Mouse (Mus musculus) cerebellum, adult 2 months (tissue): ENCODE results near the gene Gm17655. TPM values are rescaled to one million over a fixed set of nuclear protein-coding genes. Genes with fewer than 3 reads are reported as not detected.
"Not testable (repeated sequence)": the region's sequence is repeated elsewhere in the genome, so short reads cannot be mapped to it uniquely, and the experiment has no call there.

Experiments
- DNase-seq, 2 experiments: peaks; one replicate each; pipeline ENCODE4 v3.0.0; 2021
- H3K27ac ChIP-seq: fragments of 200-500 bp; 2 replicates; pipeline ENCODE4 v1.5.1; 2012; ENCODE audit warnings: low read length, control low read depth, inconsistent platforms; ENCODE audit not compliant: insufficient read depth
- H3K27me3 ChIP-seq: fragments of 200-500 bp; 2 replicates; pipeline ENCODE4 v1.6.1; 2012; ENCODE audit warnings: inconsistent platforms, mild to moderate bottlenecking, low read length, moderate library complexity; ENCODE audit not compliant: control insufficient read depth, insufficient read depth
- H3K4me1 ChIP-seq: fragments of 200-500 bp; 2 replicates; pipeline ENCODE4 v1.6.1; 2011; ENCODE audit warnings: low read length; ENCODE audit not compliant: control insufficient read depth, insufficient read depth
- H3K4me3 ChIP-seq: fragments of 200-500 bp; replicated peaks from 2 replicates; pipeline ENCODE3; 2011; ENCODE audit warnings: mild to moderate bottlenecking, low read depth, low read length, control low read depth; ENCODE audit not compliant: insufficient read depth
- CTCF ChIP-seq: fragments of 200-500 bp; IDR thresholded peaks from 2 replicates; pipeline ENCODE4 v1.5.1; 2011; ENCODE audit warnings: low read depth, mild to moderate bottlenecking, control low read depth, low read length, moderate library complexity, borderline replicate concordance; ENCODE audit not compliant: insufficient read depth
- POLR2A ChIP-seq: fragments of 200-500 bp; IDR thresholded peaks from 2 replicates; pipeline ENCODE4 v1.6.1; 2011; ENCODE audit warnings: low read length, control low read depth, borderline replicate concordance; ENCODE audit not compliant: insufficient read depth
- WGBS: fragments of 180-500 bp; shearing (Covaris S2); methylation state at CpG from one replicate; pipeline ENCODE4 v1.1.7; 2018; 5-methylcytosine and 5-hydroxymethylcytosine counted together
- polyA plus RNA-seq: library from polyadenylated mRNA; depleted of rRNA; stranded (reverse); fragments of >200 nt; gene quantifications from 2 replicates; pipeline ENCODE4 v1.2.3, GENCODE M21; 2012; rRNA removed

Gene Gm17655
- polyA plus RNA-seq: 1.6 and 2.1 TPM in 2 replicates

DNA sequence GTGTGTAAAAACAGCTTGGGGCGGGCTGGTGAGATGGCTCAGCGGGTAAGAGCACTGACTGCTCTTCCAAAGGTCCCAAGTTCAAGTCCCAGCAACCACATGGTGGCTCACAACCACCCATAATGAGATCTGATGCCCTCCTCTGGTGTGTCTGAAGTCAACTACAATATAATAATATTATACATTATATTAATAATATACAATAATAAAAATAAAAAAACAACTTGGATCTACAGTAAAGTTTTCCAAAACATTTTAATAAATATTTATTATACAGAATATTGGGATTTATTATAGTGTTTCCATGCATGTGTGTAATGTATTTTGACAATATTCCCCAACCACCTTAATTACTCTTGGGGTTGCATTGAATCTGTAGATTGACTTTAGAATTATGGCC, at the start of gene Gm17655:
Gene Gm17655, minus strand, starts transcription at position 101 of the 400 bp plus-strand sequence.
- H3K4me1 ChIP-seq, H3K27me3 ChIP-seq, DNase-seq, H3K4me3 ChIP-seq, H3K27ac ChIP-seq: not testable (repeated sequence)
- WGBS: 89% methylated on average over 2 of the region's 2 CpGs

DNA sequence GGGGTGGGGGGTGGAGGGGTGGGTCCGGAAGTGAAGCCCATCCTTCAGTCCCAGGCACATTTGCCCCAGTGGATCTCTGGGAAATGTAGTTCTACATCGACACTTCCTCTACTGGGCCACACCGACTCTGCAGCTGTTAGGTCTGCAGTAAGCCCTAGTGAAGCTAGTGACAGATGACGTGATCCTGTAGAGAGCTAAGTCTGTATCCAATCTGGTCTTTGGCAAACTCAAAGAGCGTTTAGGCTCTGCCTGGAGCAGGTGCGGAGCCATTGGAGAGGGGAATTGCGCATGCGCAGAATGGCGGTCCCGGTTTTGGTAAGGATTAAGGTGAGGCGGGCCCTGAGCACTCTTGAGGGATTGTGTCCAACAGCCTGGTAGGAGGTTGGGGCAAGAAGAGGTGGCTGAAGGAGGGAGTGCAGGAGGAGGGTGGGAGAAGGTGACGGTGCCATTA, 37.7 kb upstream of the Gm17655 start, which contains the start of gene Zfp605:
Gene Zfp605, plus strand, starts transcription at position 102 of the 451 bp plus-strand sequence.
- under 1% methylated on average over 12 of the region's 12 CpGs for WGBS
- Histone ChIP-seq H3K27ac (peak within 1 kb of the TSS; percentile 82), H3K4me1 (peaks cover 7% of the 10 kb centered on the region), H3K4me3 (peak within 1 kb of the TSS; percentile 100), H3K27me3 (no peaks in the 10 kb centered on the region)
- DNase-seq: peak; percentile 92 to 96
- no peak for TF ChIP-seq CTCF
- TF ChIP-seq POLR2A: peak; percentile 44; the same call in 1 of the 2 replicates

DNA sequence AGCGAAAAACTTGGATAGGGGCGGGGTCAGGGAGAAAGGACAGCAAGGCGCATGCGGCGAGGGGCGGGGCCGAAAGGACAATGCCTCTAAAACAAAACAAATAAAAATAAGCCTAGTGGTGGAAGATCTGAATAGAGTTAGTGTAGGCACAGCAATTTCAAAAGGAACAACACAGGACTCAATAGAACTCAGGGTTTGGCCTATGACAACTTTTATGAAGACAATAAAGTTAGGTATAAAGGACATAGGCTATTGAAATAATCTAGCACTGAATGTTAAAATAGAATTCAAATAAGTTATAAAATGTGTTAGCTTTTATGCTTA, 36.0 kb upstream of the Gm17655 start:
- Histone ChIP-seq H3K4me1 (peaks cover 7% of the 10 kb centered on the region), H3K27ac (no peak overlapping the region), H3K4me3 (peak overlapping the region; percentile 93), H3K27me3 (no peaks in the 10 kb centered on the region)
- 0% methylated on average over 7 of the region's 7 CpGs for WGBS
- no peak for TF ChIP-seq CTCF
- TF ChIP-seq POLR2A: no peak
- no peak for DNase-seq

DNA sequence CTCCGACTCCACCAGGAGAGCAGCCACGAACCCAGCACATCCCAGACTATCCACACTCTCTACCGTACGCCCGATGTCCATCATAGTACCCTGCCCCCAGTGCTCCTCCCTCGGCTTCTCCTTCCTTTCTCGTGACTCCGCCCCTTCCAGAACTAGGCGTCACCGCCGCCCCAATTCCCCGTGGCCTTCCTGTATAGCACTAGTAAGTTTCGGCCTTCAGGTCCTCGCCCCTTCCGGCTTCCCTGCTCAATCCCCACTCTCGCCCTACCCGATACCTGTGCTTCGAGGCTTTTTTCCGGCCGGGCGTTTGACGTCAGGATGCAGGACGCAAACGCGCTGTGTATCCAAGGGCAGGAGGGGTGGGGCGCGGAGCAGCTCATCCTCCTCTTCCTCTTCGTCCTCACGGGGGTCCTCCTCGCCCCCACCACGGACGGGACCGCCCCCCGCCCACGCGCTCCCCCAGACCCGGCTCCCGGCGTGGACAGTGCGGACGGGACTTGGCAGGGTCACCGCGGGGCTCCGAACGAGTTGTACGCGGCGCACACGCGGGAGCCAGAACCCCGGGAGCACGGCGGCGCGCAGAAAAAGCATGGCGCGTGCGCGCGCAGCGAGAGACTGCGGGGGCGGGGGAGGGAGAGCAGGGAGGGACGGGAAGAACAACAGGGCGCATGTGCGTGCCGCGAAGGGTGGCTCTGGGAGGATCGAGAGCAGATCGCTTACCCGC, 35.4 kb upstream of the Gm17655 start, which contains the start of gene Gtpbp6:
Gene Gtpbp6, minus strand, starts transcription at position 617 of the 724 bp plus-strand sequence.
- no peak for TF ChIP-seq CTCF
- peak; percentile 53 for TF ChIP-seq POLR2A
- DNase-seq: peak; percentile 95 to 96
- WGBS: under 1% methylated on average over 70 of the region's 71 CpGs
- Histone ChIP-seq H3K4me1 (peaks cover 7% of the 10 kb centered on the region), H3K27me3 (no peaks in the 10 kb centered on the region), H3K27ac (peak within 1 kb of the TSS; percentile 73), H3K4me3 (peak within 1 kb of the TSS; percentile 93)

DNA sequence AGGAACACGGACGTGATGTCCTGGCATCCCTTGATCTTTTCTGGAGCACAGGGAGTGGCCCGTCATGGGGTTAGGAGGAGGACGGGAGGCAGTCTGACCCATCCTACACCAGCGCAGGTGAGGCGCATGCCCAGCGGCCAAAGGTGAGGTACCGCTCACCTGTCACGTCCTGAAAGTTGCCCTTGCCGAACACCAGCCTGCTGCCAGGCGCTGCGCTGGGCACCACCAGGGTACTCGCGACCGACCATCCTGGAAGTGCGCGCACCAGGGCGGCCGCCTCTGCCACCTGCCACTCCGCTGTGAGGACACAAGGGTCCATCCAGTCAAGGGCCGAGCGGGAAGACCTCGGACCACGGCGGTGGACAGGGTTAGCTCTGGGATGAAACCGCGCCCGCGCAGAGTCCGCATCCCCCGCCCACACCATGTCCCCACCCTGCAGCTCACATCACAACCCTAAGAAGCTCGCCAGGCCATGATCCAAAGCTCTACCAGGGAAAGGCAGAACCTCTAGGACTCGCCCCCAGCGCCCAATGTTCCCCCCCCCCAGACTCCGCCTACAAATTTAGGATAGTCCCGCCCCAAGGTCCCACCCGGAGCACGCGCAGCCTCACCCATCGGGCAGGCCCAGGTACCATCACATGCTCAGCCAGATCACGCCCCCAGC, 34.7 kb upstream of the Gm17655 start:
- Histone ChIP-seq H3K4me1 (peaks cover 8% of the 10 kb centered on the region), H3K27me3 (no peaks in the 10 kb centered on the region), H3K27ac (peak overlapping the region; percentile 73), H3K4me3 (peak overlapping the region; percentile 93)
- TF ChIP-seq POLR2A: no peak
- TF ChIP-seq CTCF: no peak
- peak in 1 of 2 experiments; percentile 55 for DNase-seq
- 9% methylated on average over 41 of the region's 41 CpGs for WGBS

DNA sequence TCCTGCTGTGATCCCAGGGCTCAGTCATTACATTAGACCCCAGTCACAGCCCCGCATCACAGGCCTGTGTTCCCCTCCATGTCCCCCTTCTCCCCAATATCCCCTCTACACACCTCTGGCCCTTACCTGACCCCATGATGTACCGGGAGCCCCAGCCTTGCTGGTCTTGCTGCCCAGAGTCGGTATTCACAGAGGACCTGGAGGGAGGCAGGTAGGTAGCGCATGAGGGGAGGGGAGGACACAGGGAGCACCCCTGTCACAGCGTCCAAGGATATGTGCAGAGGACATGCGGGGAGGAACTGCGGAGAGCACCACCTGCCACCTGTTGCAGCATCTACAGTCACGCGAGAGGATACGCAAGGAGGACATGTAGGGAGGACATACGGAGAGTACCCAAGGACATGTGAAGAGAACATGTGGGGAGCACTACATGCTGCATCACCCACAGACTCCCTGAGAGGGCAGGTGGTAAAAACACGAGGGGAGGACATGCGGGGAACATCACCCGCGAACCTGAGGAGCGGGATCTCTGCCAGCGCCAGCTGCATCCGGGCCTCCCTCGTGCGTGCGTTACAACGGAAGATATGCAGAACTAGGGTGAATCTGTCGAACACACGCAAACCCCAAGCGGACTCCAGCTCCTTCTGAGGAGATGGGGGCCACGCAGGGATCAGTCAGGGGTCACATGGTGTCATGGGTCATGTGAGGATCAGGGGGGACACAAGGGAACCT, 34.0 kb upstream of the Gm17655 start:
- 87% methylated on average over 26 of the region's 26 CpGs for WGBS
- DNase-seq: peak in 1 of 2 experiments; percentile 31
- TF ChIP-seq POLR2A (no peak), CTCF (no peak)
- Histone ChIP-seq H3K27me3 (no peaks in the 10 kb centered on the region), H3K27ac (no peak overlapping the region), H3K4me3 (peak overlapping the region; percentile 93), H3K4me1 (peaks cover 14% of the 10 kb centered on the region)

DNA sequence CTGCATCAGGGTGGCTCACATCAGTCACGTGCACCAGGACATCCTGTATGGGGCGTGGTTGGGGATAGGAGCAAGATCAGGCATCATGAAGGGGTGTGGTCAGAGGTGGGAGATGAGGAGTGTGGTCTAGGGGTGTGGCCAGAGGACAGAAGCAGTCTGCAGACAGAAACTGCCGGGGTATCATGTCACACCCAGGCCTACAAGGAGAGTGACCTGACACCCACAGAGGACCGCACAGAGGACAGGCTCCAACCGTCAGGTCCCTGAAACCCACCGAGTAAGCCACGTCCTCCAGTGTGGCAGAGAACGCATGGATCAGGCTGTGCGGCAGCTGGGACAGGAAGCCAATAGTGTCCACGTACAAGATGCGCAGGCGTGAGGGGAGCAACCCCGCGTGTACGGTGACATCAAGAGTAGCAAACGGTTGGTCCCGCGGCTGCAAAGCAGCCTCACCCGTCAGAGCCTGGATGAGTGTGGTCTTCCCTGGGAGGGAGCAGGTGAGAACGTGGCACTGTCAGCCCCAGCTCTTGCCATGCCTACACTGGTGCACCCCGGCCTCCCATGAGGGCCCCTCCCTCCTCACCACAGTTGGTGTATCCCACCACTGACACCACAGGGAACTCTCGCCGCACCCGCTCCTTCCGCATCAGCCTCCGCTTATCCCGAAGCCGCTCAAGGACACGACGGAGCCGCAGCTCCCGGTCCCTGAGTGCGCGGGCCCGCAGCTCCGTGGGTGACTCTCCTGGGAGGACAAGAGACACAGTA, 32.5 kb upstream of the Gm17655 start:
- Histone ChIP-seq H3K4me1 (peaks cover 16% of the 10 kb centered on the region), H3K27ac (no peak overlapping the region), H3K4me3 (no peak overlapping the region), H3K27me3 (no peaks in the 10 kb centered on the region)
- TF ChIP-seq POLR2A (no peak), CTCF (no peak)
- 95% methylated on average over 36 of the region's 36 CpGs for WGBS
- peak in 1 of 2 experiments; percentile 28 for DNase-seq
